Mouse (Mus musculus) MEL (cell line): ENCODE results near the gene Pde7b. TPM values are rescaled to one million over a fixed set of nuclear protein-coding genes. Genes with fewer than 3 reads are reported as not detected.
A peak's percentile ranks its signal among the peaks of the same experiment; 100 is the strongest.

ENCODE experiments used
- DNase-seq: peaks from one replicate; pipeline ENCODE4 v3.0.0; 2011; ENCODE audit warnings: low read depth, low spot score
- H3K27ac ChIP-seq: 2 replicates; pipeline ENCODE4 v1.5.1; 2012; ENCODE audit warnings: low read depth, mild to moderate bottlenecking, control low read depth, low read length, moderate library complexity; ENCODE audit not compliant: control insufficient read depth
- H3K27me3 ChIP-seq, 2 experiments: fragments of 150-350 bp in 1 of 2; sonication (generic) in 1 of 2; 2 replicates each; pipeline ENCODE4 v1.6.1; 2012; ENCODE audit warnings: low read length in 2 of 2, mild to moderate bottlenecking in 2 of 2, improper control_type of control experiment in 1 of 2, moderate library complexity in 1 of 2; ENCODE audit not compliant: insufficient read depth in 2 of 2, control insufficient read depth in 1 of 2
- H3K36me3 ChIP-seq, 2 experiments: 2 replicates each; pipeline ENCODE4 v1.6.1; 2012 to 2014; ENCODE audit warnings: low read length in 2 of 2, improper control_type of control experiment in 1 of 2, inconsistent platforms in 1 of 2, mild to moderate bottlenecking in 1 of 2; ENCODE audit not compliant: insufficient read depth in 2 of 2, control insufficient read depth in 1 of 2
- H3K4me1 ChIP-seq, 2 experiments: fragments of 150-350 bp in 1 of 2; sonication (generic) in 1 of 2; 2 replicates each; pipeline ENCODE4 v1.6.1; 2012; ENCODE audit warnings: low read length in 2 of 2, improper control_type of control experiment in 1 of 2, mild to moderate bottlenecking in 1 of 2; ENCODE audit not compliant: insufficient read depth in 2 of 2, control insufficient read depth in 1 of 2
- H3K4me3 ChIP-seq, 2 experiments: fragments of 150-350 bp in 1 of 2; sonication (generic) in 1 of 2; 2 replicates each; pipeline ENCODE4 v1.5.1; 2012; ENCODE audit warnings: low read depth in 2 of 2, low read length in 2 of 2, mild to moderate bottlenecking in 2 of 2, moderate library complexity in 2 of 2, control low read depth in 1 of 2, improper control_type of control experiment in 1 of 2; ENCODE audit not compliant: control insufficient read depth in 1 of 2, insufficient read depth in 1 of 2
- H3K79me2 ChIP-seq: 2 replicates; pipeline ENCODE4 v1.6.1; 2012; ENCODE audit warnings: mild to moderate bottlenecking, low read length, moderate library complexity; ENCODE audit not compliant: control insufficient read depth, poor library complexity, insufficient read depth
- H3K9ac ChIP-seq: 2 replicates; pipeline ENCODE4 v1.6.1; 2012; ENCODE audit warnings: low read depth, mild to moderate bottlenecking, control low read depth, low read length, moderate library complexity; ENCODE audit not compliant: control insufficient read depth, poor library complexity, severe bottlenecking
- H3K9me3 ChIP-seq: fragments of 150-350 bp; sonication (generic); replicated peaks from 2 replicates; pipeline ENCODE4 v1.6.1; 2012; ENCODE audit warnings: mild to moderate bottlenecking, low read length, improper control_type of control experiment, moderate library complexity; ENCODE audit not compliant: insufficient read depth
- BHLHE40 ChIP-seq: IDR thresholded peaks from 2 replicates; pipeline ENCODE4 v1.6.1; 2012; ENCODE audit warnings: low read depth, mild to moderate bottlenecking, inconsistent platforms, low read length, improper control_type of control experiment, borderline replicate concordance
- CHD2 ChIP-seq: IDR thresholded peaks from 2 replicates; pipeline ENCODE4 v1.6.1; 2011; ENCODE audit warnings: low read length, improper control_type of control experiment
- CTCF ChIP-seq, 3 experiments: IDR thresholded peaks in 2 of 3; conservative IDR thresholded peaks in 1 of 3; 2 replicates each; pipeline ENCODE4 v1.5.1; 2011 to 2012; ENCODE audit warnings: low read length in 3 of 3, low read depth in 2 of 3, mild to moderate bottlenecking in 2 of 3, improper control_type of control experiment in 1 of 3, inconsistent platforms in 1 of 3, mixed read lengths in 1 of 3, moderate library complexity in 1 of 3; ENCODE audit not compliant: control insufficient read depth in 1 of 3, insufficient read depth in 1 of 3, poor library complexity in 1 of 3, severe bottlenecking in 1 of 3
- E2F4 ChIP-seq: IDR thresholded peaks from 2 replicates; pipeline ENCODE4 v1.6.1; 2011; ENCODE audit warnings: low read depth, low read length, improper control_type of control experiment, borderline replicate concordance
- ELF1 ChIP-seq: IDR thresholded peaks from 2 replicates; pipeline ENCODE4 v1.6.1; 2014; ENCODE audit warnings: low read depth, mild to moderate bottlenecking, inconsistent platforms, low read length, improper control_type of control experiment, moderate library complexity
- EP300 ChIP-seq, 2 experiments: IDR thresholded peaks; 2 replicates each; pipeline ENCODE4 v1.6.1; 2011; ENCODE audit warnings: improper control_type of control experiment in 2 of 2, low read length in 2 of 2, low read depth in 1 of 2, mild to moderate bottlenecking in 1 of 2
- GATA1 ChIP-seq: IDR thresholded peaks from 2 replicates; pipeline ENCODE4 v1.6.1; 2011; ENCODE audit warnings: low read depth, low read length, improper control_type of control experiment
- HCFC1 ChIP-seq: IDR thresholded peaks from 2 replicates; pipeline ENCODE4 v1.6.1; 2012; ENCODE audit warnings: low read depth, mild to moderate bottlenecking, inconsistent platforms, low read length, improper control_type of control experiment, moderate library complexity
- JUND ChIP-seq: IDR thresholded peaks from 2 replicates; pipeline ENCODE4 v1.6.1; 2011; ENCODE audit warnings: low read depth, mild to moderate bottlenecking, improper control_type of control experiment, low read length
- MAFK ChIP-seq: IDR thresholded peaks from 2 replicates; pipeline ENCODE4 v1.6.1; 2011; ENCODE audit warnings: low read depth, mild to moderate bottlenecking, low read length, improper control_type of control experiment, borderline replicate concordance
- MAZ ChIP-seq: IDR thresholded peaks from 2 replicates; pipeline ENCODE4 v1.6.1; 2012; ENCODE audit warnings: low read depth, mild to moderate bottlenecking, inconsistent platforms, low read length, improper control_type of control experiment
- MXI1 ChIP-seq: IDR thresholded peaks from 2 replicates; pipeline ENCODE4 v1.6.1; 2011; ENCODE audit warnings: mild to moderate bottlenecking, low read depth, low read length, improper control_type of control experiment
- MYB ChIP-seq: IDR thresholded peaks from 2 replicates; pipeline ENCODE4 v1.6.1; 2011; ENCODE audit warnings: mild to moderate bottlenecking, low read depth, low read length, improper control_type of control experiment
- POLR2AphosphoS2 ChIP-seq: IDR thresholded peaks from 2 replicates; pipeline ENCODE4 v1.6.1; 2011; ENCODE audit warnings: low read length, improper control_type of control experiment
- POLR2AphosphoS5 ChIP-seq: IDR thresholded peaks from 2 replicates; pipeline ENCODE4 v1.6.1; 2012; ENCODE audit warnings: low read depth, borderline replicate concordance, mild to moderate bottlenecking, inconsistent platforms, low read length, moderate library complexity, mixed read lengths
- RCOR1 ChIP-seq: IDR thresholded peaks from 2 replicates; pipeline ENCODE4 v1.6.1; 2012; ENCODE audit warnings: low read depth, mild to moderate bottlenecking, inconsistent platforms, low read length, improper control_type of control experiment
- SIN3A ChIP-seq: IDR thresholded peaks from 2 replicates; pipeline ENCODE4 v1.6.1; 2012; ENCODE audit warnings: low read length, improper control_type of control experiment, inconsistent platforms
- ZC3H11A ChIP-seq: IDR thresholded peaks from 2 replicates; pipeline ENCODE4 v1.6.1; 2012; ENCODE audit warnings: low read depth, mild to moderate bottlenecking, inconsistent platforms, low read length, improper control_type of control experiment
- ZKSCAN1 ChIP-seq: IDR thresholded peaks from 2 replicates; pipeline ENCODE4 v1.6.1; 2012; ENCODE audit warnings: low read depth, mild to moderate bottlenecking, inconsistent platforms, low read length, improper control_type of control experiment, moderate library complexity
- ZMIZ1 ChIP-seq: IDR thresholded peaks from 2 replicates; pipeline ENCODE4 v1.6.1; 2012; ENCODE audit warnings: low read depth, mild to moderate bottlenecking, inconsistent platforms, low read length, improper control_type of control experiment, moderate library complexity
- ZNF384 ChIP-seq: IDR thresholded peaks from 2 replicates; pipeline ENCODE4 v1.6.1; 2012; ENCODE audit warnings: low read depth, mild to moderate bottlenecking, inconsistent platforms, low read length, improper control_type of control experiment
- polyA plus RNA-seq, 2 experiments: library from polyadenylated mRNA; stranded (reverse) in 1 of 2; unstranded in 1 of 2; fragments of >175 nt in 1 of 2; fragments of >200 nt in 1 of 2; gene quantifications; 2 replicates each; pipeline versions ENCODE4 v1.2.1 to v1.2.4; 2012; ENCODE audit warnings: low replicate concordance in 2 of 2, low read depth in 1 of 2; ENCODE audit not compliant: insufficient read length in 2 of 2, insufficient read depth in 1 of 2, missing spikeins in 1 of 2
- total RNA-seq: library from RNA; depleted of rRNA; stranded (reverse); fragments of 300-350 nt; gene quantifications from 2 replicates; pipeline ENCODE4 v1.2.3, GENCODE M21; 2012

The Pde7b gene
- total and polyA plus RNA-seq, 3 experiments, result 0.04 TPM; not detected in 2

DNA sequence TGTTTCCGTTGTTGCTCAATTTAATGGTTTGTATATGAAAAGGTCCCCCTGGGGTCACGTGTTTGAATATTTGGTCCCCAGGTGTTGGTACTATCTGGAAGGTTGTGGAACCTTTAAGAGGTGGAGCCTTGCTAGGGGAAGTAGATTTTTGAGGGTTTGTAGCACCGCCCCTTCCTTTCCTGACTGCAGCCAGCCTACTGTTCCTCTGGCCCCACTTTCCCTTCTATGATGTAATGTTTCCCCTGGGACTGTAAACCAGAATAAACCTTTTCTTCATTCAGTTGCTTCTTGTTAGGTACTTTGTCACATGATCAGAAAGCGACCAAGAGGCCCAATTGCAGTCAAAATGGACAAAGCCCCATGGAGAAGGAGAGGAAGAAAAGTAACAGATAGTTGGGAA is 229.8 kb downstream of the Pde7b start:
- no peaks in the 10 kb centered on the region for H3K9me3 ChIP-seq
- TF ChIP-seq CHD2 (no peak), MXI1 (no peak), HCFC1 (no peak), RCOR1 (no peak), ZKSCAN1 (no peak), MAZ (no peak), BHLHE40 (no peak), E2F4 (no peak), SIN3A (no peak), EP300 (IDR thresholded peaks at IDR 0.05; ENCODE audit: low read depth in 1 of 2, low read length in 2 of 2) (no peak), CTCF (IDR thresholded peaks at IDR 0.05 in 2 of 3, conservative IDR thresholded peaks at IDR 0.05 in 1 of 3; ENCODE audit: control insufficient read depth in 1 of 3, insufficient read depth in 1 of 3, low read depth in 2 of 3, low read length in 3 of 3, poor library complexity in 1 of 3, severe bottlenecking in 1 of 3) (no peak), POLR2AphosphoS2 (no peak), ELF1 (no peak), JUND (no peak), MYB (no peak), POLR2AphosphoS5 (no peak), MAFK (no peak), GATA1 (no peak)
- no peaks in the 10 kb centered on the region for H3K4me1 ChIP-seq
- peak; percentile 14 for DNase-seq
- H3K36me3 ChIP-seq, result no peaks in the 10 kb centered on the region
- no peak overlapping the region for H3K27ac ChIP-seq
- no peak overlapping the region for H3K9ac ChIP-seq
- H3K79me2 ChIP-seq, result no peaks in the 10 kb centered on the region
- H3K4me3 ChIP-seq, result no peak overlapping the region
- peaks cover 4 to 6% of the 10 kb centered on the region in 2 experiments; a peak in 3 of 4 replicates for H3K27me3 ChIP-seq

- no peak overlapping the region for H3K9ac ChIP-seq
- no peak for TF ChIP-seq ZMIZ1
- no peak for TF ChIP-seq ZNF384
- TF ChIP-seq ZC3H11A, result no peak
- TF ChIP-seq, all 39 proteins: peak for 0
- Histone ChIP-seq H3K36me3 (no peaks in the 10 kb centered on the region), H3K27me3 (peaks cover 2 to 4% of the 10 kb centered on the region in 2 experiments; a peak in 2 of 4 replicates), H3K27ac (no peak overlapping the region), H3K4me1 (no peaks in the 10 kb centered on the region), H3K79me2 (no peaks in the 10 kb centered on the region), H3K4me3 (no peak overlapping the region), H3K9me3 (no peaks in the 10 kb centered on the region)
- DNase-seq, result no peak
Measured at GRCm38 (mm10) chr10:20493826-20494455, 230.9 kb downstream of the Pde7b start.
